Mouse (Mus musculus): ENCODE results near the gene Vmn1r2. TPM values are rescaled to one million over a fixed set of nuclear protein-coding genes. Genes with fewer than 3 reads are reported as not detected.
"Not testable (repeated sequence)": the region's sequence is repeated elsewhere in the genome, so short reads cannot be mapped to it uniquely, and the experiment has no call there.

Gene Vmn1r2
- total and polyA plus RNA-seq, 2 experiments from 2014 or later = not detected

DNA sequence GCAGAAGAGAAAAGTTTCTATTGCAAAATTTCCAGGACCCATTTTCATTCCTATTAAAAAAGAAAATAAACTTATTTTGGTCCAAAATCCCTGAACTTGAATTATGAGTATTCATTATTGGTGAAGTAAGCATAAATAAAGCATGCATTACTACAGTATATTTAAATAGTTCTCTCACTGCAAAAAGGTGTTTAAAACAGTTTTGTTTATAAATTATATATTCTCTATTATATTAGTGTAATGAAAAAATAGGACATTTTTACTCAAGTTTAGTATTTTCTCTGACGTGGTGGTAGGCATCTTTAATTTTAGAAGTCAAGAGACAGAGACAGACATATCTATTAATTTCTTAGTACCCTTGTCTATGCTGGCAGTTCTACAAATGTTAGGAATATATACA lies 18.1 kb downstream of the Vmn1r2 start, which contains the start of gene Vmn1r3:
TSS of gene Vmn1r3 (minus strand) at position 101 of the 400 bp plus-strand sequence.
- not testable (repeated sequence) for H3K4me1 ChIP-seq (ENCODE audit: insufficient read depth, low read length); H3K4me2 ChIP-seq (ENCODE audit: low read depth, low read length, poor library complexity, severe bottlenecking); H3K9me3 ChIP-seq (ENCODE audit: low read length); ATAC-seq (ENCODE audit: low FRiP score); H3K4me3 ChIP-seq (ENCODE audit: low read depth, low read length); H3K9ac ChIP-seq (replicated peaks; ENCODE audit: low read length, poor library complexity, severe bottlenecking); DNase-seq (ENCODE audit: low spot score); H3K27me3 ChIP-seq (ENCODE audit: insufficient read depth, low read length); H3K27ac ChIP-seq (ENCODE audit: low read depth, low read length); H3K36me3 ChIP-seq (ENCODE audit: insufficient read depth, low read length)
- 90% methylated on average over 1 of the region's 1 CpGs for WGBS

DNA sequence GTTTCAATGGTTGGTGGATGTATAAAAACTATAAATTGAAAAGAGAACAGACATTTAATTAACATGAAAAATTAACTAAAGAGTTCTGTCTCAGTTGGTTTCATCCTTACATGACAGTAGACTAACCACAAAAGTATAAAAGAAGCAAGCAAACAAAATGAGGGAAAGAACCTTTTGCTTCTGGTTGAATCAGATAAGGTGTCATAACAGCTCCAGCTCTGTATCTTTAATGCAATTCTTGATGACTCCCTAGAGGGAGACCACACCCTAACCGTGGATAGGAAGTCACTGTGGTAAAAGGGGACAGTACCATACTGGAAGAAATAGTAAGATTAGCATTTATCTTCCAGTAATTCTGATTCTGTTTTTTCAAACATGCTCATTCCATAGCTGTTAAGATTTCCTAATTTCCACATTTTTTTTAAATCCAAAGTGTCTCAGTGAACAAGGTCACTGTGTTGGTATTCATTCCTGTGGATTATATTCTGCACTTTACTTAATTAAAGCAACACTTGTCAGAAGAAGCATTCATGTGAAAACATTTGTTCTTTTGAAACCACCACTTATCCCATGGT lies 42.6 kb downstream of the Vmn1r2 start:
- not testable (repeated sequence) for H3K27ac ChIP-seq (ENCODE audit: low read depth, low read length); H3K9me3 ChIP-seq (ENCODE audit: low read length); H3K9ac ChIP-seq (replicated peaks; ENCODE audit: low read length, poor library complexity, severe bottlenecking); H3K36me3 ChIP-seq (ENCODE audit: insufficient read depth, low read length); DNase-seq (ENCODE audit: low spot score); ATAC-seq (ENCODE audit: low FRiP score); H3K4me1 ChIP-seq (ENCODE audit: insufficient read depth, low read length); H3K4me3 ChIP-seq (ENCODE audit: low read depth, low read length); H3K27me3 ChIP-seq (ENCODE audit: insufficient read depth, low read length); H3K4me2 ChIP-seq (ENCODE audit: low read depth, low read length, poor library complexity, severe bottlenecking)
- 20% methylated on average over 1 of the region's 1 CpGs for WGBS

DNA sequence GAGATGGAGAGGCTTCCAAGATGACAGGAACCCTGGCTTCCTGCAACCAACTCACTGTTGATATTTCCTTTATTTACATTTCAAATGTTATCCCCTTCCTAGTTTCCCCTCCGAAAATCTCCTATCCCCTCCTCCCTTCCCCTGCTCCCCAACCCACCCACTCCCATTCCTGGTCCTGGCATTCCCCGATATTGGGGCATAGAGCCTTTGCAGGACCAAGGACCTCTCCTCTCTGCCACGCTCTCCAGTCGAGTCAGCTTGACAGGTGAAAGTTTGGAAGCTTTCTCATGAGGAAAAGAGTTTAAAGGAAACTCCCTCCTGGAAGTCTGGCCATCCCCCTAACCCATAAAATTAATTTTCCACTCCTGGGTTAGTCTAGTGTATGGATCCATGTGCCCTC lies 46.2 kb downstream of the Vmn1r2 start:
- not testable (repeated sequence) for H3K4me1 ChIP-seq (ENCODE audit: insufficient read depth, low read length); H3K4me3 ChIP-seq (ENCODE audit: low read depth, low read length); H3K9ac ChIP-seq (replicated peaks; ENCODE audit: low read length, poor library complexity, severe bottlenecking); DNase-seq (ENCODE audit: low spot score); H3K4me2 ChIP-seq (ENCODE audit: low read depth, low read length, poor library complexity, severe bottlenecking); H3K9me3 ChIP-seq (ENCODE audit: low read length); H3K36me3 ChIP-seq (ENCODE audit: insufficient read depth, low read length); H3K27ac ChIP-seq (ENCODE audit: low read depth, low read length); ATAC-seq (ENCODE audit: low FRiP score); H3K27me3 ChIP-seq (ENCODE audit: insufficient read depth, low read length)
- 74% methylated on average over 3 of the region's 4 CpGs for WGBS

DNA sequence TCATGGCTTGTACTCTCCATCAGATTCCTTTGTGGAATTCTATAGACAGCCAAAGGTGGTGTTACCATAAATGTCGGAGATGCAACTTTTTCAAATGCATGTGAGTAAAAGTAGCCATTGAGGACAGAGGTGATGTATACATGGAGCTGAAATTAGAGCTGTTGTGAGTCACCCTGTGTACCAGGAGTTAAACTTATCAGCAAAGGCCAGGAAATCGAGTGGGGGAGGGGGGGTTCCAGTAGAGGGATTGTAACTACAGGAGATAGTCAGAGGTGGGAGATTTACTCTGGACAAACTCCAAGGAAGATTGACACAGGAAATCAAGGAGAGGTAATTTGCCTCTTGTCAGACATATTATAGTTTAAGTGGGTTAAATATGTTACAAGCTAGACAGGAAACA lies 49.3 kb downstream of the Vmn1r2 start:
- H3K4me1 ChIP-seq (ENCODE audit: insufficient read depth, low read length); H3K27ac ChIP-seq (ENCODE audit: low read depth, low read length); H3K9me3 ChIP-seq (ENCODE audit: low read length); H3K27me3 ChIP-seq (ENCODE audit: insufficient read depth, low read length); H3K4me2 ChIP-seq (ENCODE audit: low read depth, low read length, poor library complexity, severe bottlenecking); ATAC-seq (ENCODE audit: low FRiP score); DNase-seq (ENCODE audit: low spot score); H3K36me3 ChIP-seq (ENCODE audit: insufficient read depth, low read length); H3K4me3 ChIP-seq (ENCODE audit: low read depth, low read length); H3K9ac ChIP-seq (replicated peaks; ENCODE audit: low read length, poor library complexity, severe bottlenecking): not testable (repeated sequence)
- WGBS = 80% methylated on average over 2 of the region's 2 CpGs

Other genes with a start within 250 kb of the Vmn1r2 start
- not detected in 2 replicates for gene Vmn1r3, start 18.0 kb downstream of the Vmn1r2 start, total RNA-seq (2014; rRNA removed)
- gene Vmn1r3, start 18.0 kb downstream of the Vmn1r2 start, polyA plus RNA-seq (2015; fragmentation: Nextera tagmentation; extraction: Ambion mirVana) = not detected in 2 replicates

Measured in midbrain, postnatal 0 days (tissue).